Mouse (Mus musculus) limb, embryonic 12.5 days (tissue): ENCODE measurements around the gene Adcy4. TPM values are rescaled to one million over a fixed set of nuclear protein-coding genes. Genes with fewer than 3 reads are reported as not detected.

Experiments used
- ATAC-seq: fragments of 200-750 bp; cut with Nextera tagmentation; 2 replicates; pipeline ENCODE4 v1.8.0; 2017; ENCODE audit warnings: low read depth, moderate TSS enrichment; ENCODE audit not compliant: insufficient number of reproducible peaks, insufficient read depth, low FRiP score, low TSS enrichment
- H3K27ac ChIP-seq: fragments of 300-500 bp; sonication (generic); 2 replicates; pipeline ENCODE4 v1.5.1; 2016; ENCODE audit warnings: mild to moderate bottlenecking, moderate library complexity
- H3K27me3 ChIP-seq: fragments of 300-500 bp; sonication (generic); 2 replicates; pipeline ENCODE4 v1.6.1; 2016; ENCODE audit warnings: mild to moderate bottlenecking, moderate library complexity
- H3K36me3 ChIP-seq: fragments of 300-500 bp; sonication (generic); 2 replicates; pipeline ENCODE4 v1.6.1; 2016; ENCODE audit warnings: mild to moderate bottlenecking, moderate library complexity
- H3K4me1 ChIP-seq: fragments of 300-500 bp; sonication (generic); replicated peaks from 2 replicates; pipeline ENCODE4 v1.6.1; 2016
- H3K4me2 ChIP-seq: fragments of 300-500 bp; sonication (generic); 2 replicates; pipeline ENCODE4 v1.6.1; 2016; ENCODE audit warnings: mild to moderate bottlenecking, moderate library complexity
- H3K4me3 ChIP-seq: fragments of 300-500 bp; sonication (generic); replicated peaks from 2 replicates; pipeline ENCODE4 v1.5.1; 2016; ENCODE audit warnings: mild to moderate bottlenecking
- H3K9ac ChIP-seq: fragments of 300-500 bp; sonication (generic); replicated peaks from 2 replicates; pipeline ENCODE4 v1.6.1; 2016; ENCODE audit warnings: mild to moderate bottlenecking, moderate library complexity
- H3K9me3 ChIP-seq: fragments of 300-500 bp; sonication (generic); 2 replicates; pipeline ENCODE4 v1.6.1; 2016; ENCODE audit warnings: mild to moderate bottlenecking, moderate library complexity
- whole genome bisulfite sequencing: fragments of 180-500 bp; shearing (Covaris S2); methylation state at CpG from one replicate; pipeline ENCODE4 v1.1.7; 2016; 5-methylcytosine and 5-hydroxymethylcytosine counted together
- polyA plus RNA-seq: library from polyadenylated mRNA; unstranded; fragments of >200 nt; fragmentation: Nextera tagmentation; extraction: Ambion mirVana; gene quantifications from 2 replicates; pipeline ENCODE4 v1.2.1, GENCODE M21; 2016

The Adcy4 gene
- polyA plus RNA-seq, 1 experiment from 2014 or later = 17.7 TPM

GRCm38 (mm10) chr14:55822991-55823762 is 39.3 kb upstream of the Adcy4 start, which contains the start of gene Nfatc4:
Gene Nfatc4 (plus strand): TSS chr14:55823144.
- peaks cover 19% of the 10 kb centered on the region for H3K36me3 ChIP-seq
- H3K4me1 ChIP-seq = peaks cover 31% of the 10 kb centered on the region
- peak; percentile 86 for ATAC-seq
- H3K4me2 ChIP-seq = peak within 1 kb of the TSS; percentile 98
- H3K27ac ChIP-seq = peak within 1 kb of the TSS; percentile 100
- WGBS = 0% methylated on average over 43 of the region's 46 CpGs
- H3K4me3 ChIP-seq = peak within 1 kb of the TSS; percentile 86
- H3K27me3 ChIP-seq = no peaks in the 10 kb centered on the region
- peak within 1 kb of the TSS; percentile 97 for H3K9ac ChIP-seq
- H3K9me3 ChIP-seq = no peaks in the 10 kb centered on the region

- peak overlapping the region; percentile 98 for H3K4me2 ChIP-seq
- H3K9ac ChIP-seq = peak overlapping the region; percentile 97; the same call in 1 of the 2 replicates
- no peak for ATAC-seq
- peak overlapping the region; percentile 100 for H3K27ac ChIP-seq
- peak overlapping the region; percentile 86 for H3K4me3 ChIP-seq
- H3K9me3 ChIP-seq = no peaks in the 10 kb centered on the region
- H3K4me1 ChIP-seq = peaks cover 24% of the 10 kb centered on the region
- no peaks in the 10 kb centered on the region for H3K27me3 ChIP-seq
- 5% methylated on average over 13 of the region's 13 CpGs for WGBS
- H3K36me3 ChIP-seq = peaks cover 12% of the 10 kb centered on the region
Measured at GRCm38 (mm10) chr14:55822435-55822990, 38.6 kb upstream of the Adcy4 start.

- H3K27ac ChIP-seq = no peak overlapping the region
- H3K9ac ChIP-seq = no peak overlapping the region
- no peaks in the 10 kb centered on the region for H3K27me3 ChIP-seq
- no peak for ATAC-seq
- H3K4me3 ChIP-seq = no peak overlapping the region
- H3K9me3 ChIP-seq = no peaks in the 10 kb centered on the region
- H3K4me2 ChIP-seq = no peak overlapping the region
- H3K4me1 ChIP-seq = peaks cover 9% of the 10 kb centered on the region
- no peaks in the 10 kb centered on the region for H3K36me3 ChIP-seq
- WGBS = 86% methylated on average over 9 of the region's 9 CpGs
Measured at GRCm38 (mm10) chr14:55820576-55820975, 36.7 kb upstream of the Adcy4 start.

- 80% methylated on average over 7 of the region's 7 CpGs for WGBS
- no peak overlapping the region for H3K4me3 ChIP-seq
- ATAC-seq = no peak
Measured at GRCm38 (mm10) chr14:55819845-55820405, 36.0 kb upstream of the Adcy4 start.

GRCm38 (mm10) chr14:55815310-55815751 is 31.4 kb upstream of the Adcy4 start:
- 28% methylated on average over 17 of the region's 17 CpGs for WGBS
- 0 out of 2 replicates have a peak, but pooled peaks have one; percentile 38 for ATAC-seq
- Histone ChIP-seq H3K9ac (peak overlapping the region; percentile 48), H3K4me2 (peak overlapping the region; percentile 65), H3K4me1 (peaks cover 5% of the 10 kb centered on the region), H3K27ac (no peak overlapping the region), H3K4me3 (peak overlapping the region; percentile 49), H3K36me3 (no peaks in the 10 kb centered on the region), H3K27me3 (no peaks in the 10 kb centered on the region), H3K9me3 (no peaks in the 10 kb centered on the region)

More at GRCm38 (mm10) chr14:55819845-55820405, 36.0 kb upstream of the Adcy4 start:
- Histone ChIP-seq H3K9me3 (no peaks in the 10 kb centered on the region), H3K4me2 (no peak overlapping the region), H3K27me3 (no peaks in the 10 kb centered on the region), H3K9ac (no peak overlapping the region), H3K4me1 (peaks cover 12% of the 10 kb centered on the region), H3K36me3 (no peaks in the 10 kb centered on the region), H3K27ac (no peak overlapping the region)

GRCm38 (mm10) chr14:55814885-55815284 is 31.0 kb upstream of the Adcy4 start:
- Histone ChIP-seq H3K36me3 (no peaks in the 10 kb centered on the region), H3K9me3 (no peaks in the 10 kb centered on the region), H3K4me2 (peak overlapping the region; percentile 65), H3K9ac (peak overlapping the region; percentile 48), H3K27ac (no peak overlapping the region), H3K4me3 (peak overlapping the region; percentile 49), H3K27me3 (no peaks in the 10 kb centered on the region), H3K4me1 (peaks cover 5% of the 10 kb centered on the region)
- 18% methylated on average over 16 of the region's 16 CpGs for WGBS
- ATAC-seq = no peak

- no peaks in the 10 kb centered on the region for H3K4me1 ChIP-seq
Measured at GRCm38 (mm10) chr14:55795380-55796163, 11.7 kb upstream of the Adcy4 start.

GRCm38 (mm10) chr14:55793946-55794345 is 10.1 kb upstream of the Adcy4 start:
- H3K9ac ChIP-seq = no peak overlapping the region
- H3K36me3 ChIP-seq = no peaks in the 10 kb centered on the region
- no peak overlapping the region for H3K27ac ChIP-seq
- WGBS = 63% methylated on average over 2 of the region's 2 CpGs
- no peak overlapping the region for H3K4me3 ChIP-seq
- no peaks in the 10 kb centered on the region for H3K4me1 ChIP-seq
- no peak overlapping the region for H3K4me2 ChIP-seq
- no peak for ATAC-seq
- no peaks in the 10 kb centered on the region for H3K9me3 ChIP-seq
- peaks cover 13% of the 10 kb centered on the region for H3K27me3 ChIP-seq

More at GRCm38 (mm10) chr14:55795380-55796163, 11.7 kb upstream of the Adcy4 start:
- no peak for ATAC-seq
- no peak overlapping the region for H3K27ac ChIP-seq
- H3K27me3 ChIP-seq = no peaks in the 10 kb centered on the region
- H3K4me3 ChIP-seq = no peak overlapping the region
- no peak overlapping the region for H3K9ac ChIP-seq
- no peaks in the 10 kb centered on the region for H3K36me3 ChIP-seq
- no peaks in the 10 kb centered on the region for H3K9me3 ChIP-seq
- no peak overlapping the region for H3K4me2 ChIP-seq
- WGBS = 82% methylated on average over 15 of the region's 15 CpGs

- H3K4me3 ChIP-seq = no peak overlapping the region
- no peak overlapping the region for H3K27ac ChIP-seq
- H3K9me3 ChIP-seq = no peaks in the 10 kb centered on the region
- 61% methylated on average over 2 of the region's 2 CpGs for WGBS
- ATAC-seq = no peak
- peaks cover 18% of the 10 kb centered on the region for H3K27me3 ChIP-seq
- no peak overlapping the region for H3K9ac ChIP-seq
- H3K36me3 ChIP-seq = no peaks in the 10 kb centered on the region
- H3K4me2 ChIP-seq = no peak overlapping the region
- 0 out of 2 replicates have a peak, but pooled peaks cover 1% of the 10 kb centered on the region for H3K4me1 ChIP-seq
Measured at GRCm38 (mm10) chr14:55793461-55793860, 9.6 kb upstream of the Adcy4 start.

- Histone ChIP-seq H3K36me3 (0 out of 2 replicates have a peak, but pooled peaks cover 5% of the 10 kb centered on the region), H3K9ac (peak within 1 kb of the TSS; percentile 61), H3K27me3 (peaks cover 67% of the 10 kb centered on the region), H3K9me3 (no peaks in the 10 kb centered on the region), H3K4me3 (peak within 1 kb of the TSS; percentile 46), H3K4me2 (peak within 1 kb of the TSS; percentile 76), H3K4me1 (peaks cover 17% of the 10 kb centered on the region), H3K27ac (no peak within 1 kb of the TSS)
- ATAC-seq = no peak
- WGBS = 6% methylated on average over 40 of the region's 40 CpGs
Measured at GRCm38 (mm10) chr14:55788256-55789050, 4.6 kb upstream of the Adcy4 start, which contains the start of gene Ripk3. Gene Ripk3 (minus strand): TSS chr14:55788865.
